Mouse (Mus musculus): ENCODE measurements around the gene Fam168a.

DNA sequence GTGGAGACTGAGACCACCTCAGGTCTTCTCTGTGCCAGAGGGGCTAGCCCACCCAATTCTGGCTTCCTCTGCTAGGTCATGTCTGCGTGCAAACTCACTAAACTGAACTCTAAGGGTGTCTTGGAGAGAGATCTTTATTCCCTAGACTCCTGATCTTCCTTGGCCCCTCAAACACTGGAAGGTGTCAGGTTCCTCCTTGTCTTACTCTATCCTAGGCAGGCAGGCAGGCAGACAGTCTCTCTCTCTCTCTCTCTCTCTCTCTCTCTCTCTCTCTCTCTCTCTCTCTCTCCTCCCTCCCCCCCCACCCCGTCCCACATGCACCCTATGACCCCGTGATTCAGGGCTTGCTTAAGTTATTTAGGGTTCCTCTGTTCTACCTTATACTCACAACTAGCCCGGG is 155.9 kb downstream of the Fam168a start:
- no peak for TF ChIP-seq CTCF (IDR thresholded peaks at IDR 0.05; ENCODE audit: borderline replicate concordance, insufficient read depth, low read depth, low read length)
- TF ChIP-seq POLR2A (IDR thresholded peaks at IDR 0.05; ENCODE audit: borderline replicate concordance, insufficient read depth, low read length), result no peak

All from cerebellum, adult 2 months (tissue).